Mouse (Mus musculus): ENCODE results near the gene E2f2. TPM values are rescaled to one million over a fixed set of nuclear protein-coding genes. Genes with fewer than 3 reads are reported as not detected.

Gene E2f2
- polyA plus RNA-seq, 1 experiment from 2014 or later = 8.7 TPM

GRCm38 (mm10) chr4:136179998-136180397 lies 7.8 kb downstream of the E2f2 start:
- 4% methylated on average over 15 of the region's 15 CpGs for WGBS
- peak overlapping the region; percentile 40 for H3K4me3 ChIP-seq
- H3K36me3 ChIP-seq = peaks cover 7% of the 10 kb centered on the region
- no peaks in the 10 kb centered on the region for H3K9me3 ChIP-seq
- H3K4me2 ChIP-seq (replicated peaks) = peak overlapping the region; percentile 62
- H3K9ac ChIP-seq = peak overlapping the region; percentile 56
- peaks cover 51% of the 10 kb centered on the region for H3K4me1 ChIP-seq
- 0 out of 2 replicates have a peak overlapping the region, but pooled peaks have one; percentile 4 for H3K27ac ChIP-seq
- ATAC-seq (ENCODE audit: low FRiP score, low read depth) = peak; percentile 16; the same call in 1 of the 2 replicates
- H3K27me3 ChIP-seq = no peaks in the 10 kb centered on the region

GRCm38 (mm10) chr4:136180408-136181330 lies 8.5 kb downstream of the E2f2 start:
- H3K4me3 ChIP-seq = peak overlapping the region; percentile 40
- peaks cover 10% of the 10 kb centered on the region for H3K36me3 ChIP-seq
- H3K4me1 ChIP-seq = peaks cover 45% of the 10 kb centered on the region
- peak; percentile 86 for ATAC-seq (ENCODE audit: low FRiP score, low read depth)
- 15% methylated on average over 23 of the region's 23 CpGs for WGBS
- H3K9ac ChIP-seq = peak overlapping the region; percentile 56
- 0 out of 2 replicates have a peak overlapping the region, but pooled peaks have one; percentile 4 for H3K27ac ChIP-seq
- peak overlapping the region; percentile 62 for H3K4me2 ChIP-seq (replicated peaks)
- H3K9me3 ChIP-seq = no peaks in the 10 kb centered on the region
- no peaks in the 10 kb centered on the region for H3K27me3 ChIP-seq

- 25% methylated on average over 12 of the region's 12 CpGs for WGBS
- ATAC-seq (ENCODE audit: low FRiP score, low read depth) = no peak
- Histone ChIP-seq H3K27ac (no peak overlapping the region), H3K36me3 (peaks cover 15% of the 10 kb centered on the region), H3K4me1 (peaks cover 40% of the 10 kb centered on the region), H3K4me2 (replicated peaks) (peak overlapping the region; percentile 62), H3K9ac (no peak overlapping the region), H3K9me3 (no peaks in the 10 kb centered on the region), H3K4me3 (no peak overlapping the region), H3K27me3 (no peaks in the 10 kb centered on the region)
Measured at GRCm38 (mm10) chr4:136181367-136181766, 9.2 kb downstream of the E2f2 start.

GRCm38 (mm10) chr4:136185375-136185774 lies 13.2 kb downstream of the E2f2 start:
- Histone ChIP-seq H3K4me3 (no peak overlapping the region), H3K27me3 (no peaks in the 10 kb centered on the region), H3K27ac (no peak overlapping the region), H3K4me1 (peaks cover 12% of the 10 kb centered on the region), H3K36me3 (peaks cover 53% of the 10 kb centered on the region), H3K4me2 (replicated peaks) (no peak overlapping the region), H3K9ac (no peak overlapping the region), H3K9me3 (no peaks in the 10 kb centered on the region)
- 77% methylated on average over 9 of the region's 9 CpGs for WGBS
- no peak for ATAC-seq (ENCODE audit: low FRiP score, low read depth)

- Histone ChIP-seq H3K4me2 (replicated peaks) (no peak overlapping the region), H3K4me3 (no peak overlapping the region), H3K9me3 (no peaks in the 10 kb centered on the region), H3K9ac (no peak overlapping the region), H3K27ac (no peak overlapping the region; the same call in 1 of the 2 replicates), H3K4me1 (peaks cover 3% of the 10 kb centered on the region; the same call in 1 of the 2 replicates), H3K36me3 (peaks cover 60% of the 10 kb centered on the region), H3K27me3 (no peaks in the 10 kb centered on the region)
- WGBS = 89% methylated on average over 8 of the region's 8 CpGs
- ATAC-seq (ENCODE audit: low FRiP score, low read depth) = no peak
Measured at GRCm38 (mm10) chr4:136186315-136186714, 14.1 kb downstream of the E2f2 start.

- Histone ChIP-seq H3K27me3 (no peaks in the 10 kb centered on the region), H3K9me3 (no peaks in the 10 kb centered on the region), H3K9ac (no peak overlapping the region), H3K36me3 (peaks cover 64% of the 10 kb centered on the region), H3K4me1 (no peaks in the 10 kb centered on the region), H3K27ac (no peak overlapping the region; the same call in 1 of the 2 replicates), H3K4me3 (no peak overlapping the region), H3K4me2 (replicated peaks) (no peak overlapping the region)
- WGBS = 85% methylated on average over 23 of the region's 23 CpGs
- ATAC-seq (ENCODE audit: low FRiP score, low read depth) = no peak
Measured at GRCm38 (mm10) chr4:136186739-136187472, 14.7 kb downstream of the E2f2 start.

GRCm38 (mm10) chr4:136188973-136189737 lies 17.0 kb downstream of the E2f2 start:
- H3K27me3 ChIP-seq = no peaks in the 10 kb centered on the region
- peaks cover 84% of the 10 kb centered on the region for H3K36me3 ChIP-seq
- no peaks in the 10 kb centered on the region for H3K4me1 ChIP-seq
- H3K27ac ChIP-seq = no peak overlapping the region
- WGBS = 83% methylated on average over 6 of the region's 6 CpGs
- no peak overlapping the region for H3K4me3 ChIP-seq
- H3K4me2 ChIP-seq (replicated peaks) = no peak overlapping the region
- ATAC-seq (ENCODE audit: low FRiP score, low read depth) = no peak
- no peak overlapping the region for H3K9ac ChIP-seq
- H3K9me3 ChIP-seq = no peaks in the 10 kb centered on the region

- WGBS = 86% methylated on average over 8 of the region's 8 CpGs
- H3K4me2 ChIP-seq (replicated peaks) = no peak overlapping the region
- H3K9me3 ChIP-seq = no peaks in the 10 kb centered on the region
- H3K4me3 ChIP-seq = no peak overlapping the region
- H3K27ac ChIP-seq = no peak overlapping the region
- H3K4me1 ChIP-seq = 0 out of 2 replicates have a peak, but pooled peaks cover under 1% of the 10 kb centered on the region
- H3K27me3 ChIP-seq = no peaks in the 10 kb centered on the region
- no peak for ATAC-seq (ENCODE audit: low FRiP score, low read depth)
- peaks cover 82% of the 10 kb centered on the region for H3K36me3 ChIP-seq
- no peak overlapping the region for H3K9ac ChIP-seq
Measured at GRCm38 (mm10) chr4:136189912-136190311, 17.7 kb downstream of the E2f2 start.

GRCm38 (mm10) chr4:136193571-136193970 lies 21.4 kb downstream of the E2f2 start:
- no peak for ATAC-seq (ENCODE audit: low FRiP score, low read depth)
- no peak overlapping the region for H3K27ac ChIP-seq
- H3K9ac ChIP-seq = no peak overlapping the region
- H3K4me3 ChIP-seq = no peak overlapping the region
- peaks cover 9% of the 10 kb centered on the region for H3K4me1 ChIP-seq
- no peaks in the 10 kb centered on the region for H3K27me3 ChIP-seq
- peaks cover 52% of the 10 kb centered on the region for H3K36me3 ChIP-seq
- WGBS = 76% methylated on average over 3 of the region's 3 CpGs
- H3K4me2 ChIP-seq (replicated peaks) = no peak overlapping the region
- H3K9me3 ChIP-seq = no peaks in the 10 kb centered on the region

- H3K4me3 ChIP-seq = no peak overlapping the region
- peaks cover 39% of the 10 kb centered on the region for H3K36me3 ChIP-seq
- peaks cover 9% of the 10 kb centered on the region for H3K4me1 ChIP-seq
- H3K9ac ChIP-seq = no peak overlapping the region
- WGBS = 44% methylated on average over 7 of the region's 7 CpGs
- no peaks in the 10 kb centered on the region for H3K27me3 ChIP-seq
- H3K4me2 ChIP-seq (replicated peaks) = no peak overlapping the region
- H3K27ac ChIP-seq = no peak overlapping the region
- no peak for ATAC-seq (ENCODE audit: low FRiP score, low read depth)
- H3K9me3 ChIP-seq = no peaks in the 10 kb centered on the region
Measured at GRCm38 (mm10) chr4:136195029-136195428, 22.8 kb downstream of the E2f2 start.

- Histone ChIP-seq H3K36me3 (peaks cover 33% of the 10 kb centered on the region), H3K27me3 (no peaks in the 10 kb centered on the region), H3K4me3 (no peak overlapping the region), H3K9ac (no peak overlapping the region), H3K9me3 (no peaks in the 10 kb centered on the region), H3K27ac (no peak overlapping the region), H3K4me1 (peaks cover 9% of the 10 kb centered on the region), H3K4me2 (replicated peaks) (no peak overlapping the region)
- 45% methylated on average over 9 of the region's 9 CpGs for WGBS
- ATAC-seq (ENCODE audit: low FRiP score, low read depth) = no peak
Measured at GRCm38 (mm10) chr4:136195629-136196028, 23.4 kb downstream of the E2f2 start.

Measured in limb, embryonic 13.5 days (tissue).